Mouse (Mus musculus) stomach, embryonic 16.5 days (tissue): ENCODE results near the gene Ntf3. TPM values are rescaled to one million over a fixed set of nuclear protein-coding genes. Genes with fewer than 3 reads are reported as not detected.

Experiments used
- ATAC-seq: fragments of 200-750 bp; cut with Nextera tagmentation; 2 replicates; pipeline ENCODE4 v1.8.0; 2017; ENCODE audit warnings: moderate number of reproducible peaks, moderate TSS enrichment; ENCODE audit not compliant: insufficient read depth, low FRiP score
- H3K27ac ChIP-seq: fragments of 300-500 bp; sonication (generic); 2 replicates; pipeline ENCODE4 v1.5.1; 2014; ENCODE audit warnings: low read length
- H3K27me3 ChIP-seq: fragments of 300-500 bp; sonication (generic); 2 replicates; pipeline ENCODE4 v1.6.1; 2014; ENCODE audit warnings: low read length, control low read depth, mixed read lengths; ENCODE audit not compliant: control insufficient read depth, insufficient read depth
- H3K36me3 ChIP-seq: fragments of 300-500 bp; sonication (generic); 2 replicates; pipeline ENCODE4 v1.6.1; 2014; ENCODE audit warnings: low read length; ENCODE audit not compliant: control insufficient read depth, insufficient read depth
- H3K4me1 ChIP-seq: fragments of 300-500 bp; sonication (generic); 2 replicates; pipeline ENCODE4 v1.6.1; 2014; ENCODE audit warnings: low read length, control low read depth, mixed read lengths; ENCODE audit not compliant: control insufficient read depth, insufficient read depth
- H3K4me2 ChIP-seq: fragments of 300-500 bp; sonication (generic); 2 replicates; pipeline ENCODE4 v1.6.1; 2014; ENCODE audit warnings: low read depth, low read length, mixed read lengths
- H3K4me3 ChIP-seq: fragments of 300-500 bp; sonication (generic); replicated peaks from 2 replicates; pipeline ENCODE4 v1.5.1; 2014; ENCODE audit warnings: mild to moderate bottlenecking, low read length
- H3K9ac ChIP-seq: fragments of 300-500 bp; sonication (generic); 2 replicates; pipeline ENCODE4 v1.6.1; 2014; ENCODE audit warnings: low read length
- H3K9me3 ChIP-seq: fragments of 300-500 bp; sonication (generic); replicated peaks from 2 replicates; pipeline ENCODE4 v1.6.1; 2016; ENCODE audit warnings: low read length, control low read depth; ENCODE audit not compliant: control insufficient read depth
- WGBS: fragments of 180-500 bp; shearing (Covaris S2); extraction: QIAGEN DNeasy Blood & Tissue Kit; methylation state at CpG from one replicate; pipeline ENCODE4 v1.1.7; 2014; 5-methylcytosine and 5-hydroxymethylcytosine counted together
- polyA plus RNA-seq: library from polyadenylated mRNA; unstranded; fragments of >200 nt; fragmentation: Nextera tagmentation; extraction: Ambion mirVana; gene quantifications from 2 replicates; pipeline ENCODE4 v1.2.1, GENCODE M21; 2015

Ntf3 gene
- polyA plus RNA-seq, 1 experiment from 2014 or later = 9.0 TPM

GRCm38 (mm10) chr6:126162351-126162758 is 4.4 kb downstream of the Ntf3 start:
- WGBS = 9% methylated on average over 10 of the region's 10 CpGs
- Histone ChIP-seq H3K9me3 (0 out of 2 replicates have a peak, but pooled peaks cover 4% of the 10 kb centered on the region), H3K9ac (peak overlapping the region; percentile 64), H3K27me3 (peaks cover 6% of the 10 kb centered on the region; the same call in 1 of the 2 replicates), H3K27ac (no peak overlapping the region), H3K4me2 (peak overlapping the region; percentile 67), H3K36me3 (no peaks in the 10 kb centered on the region), H3K4me1 (peaks cover 27% of the 10 kb centered on the region), H3K4me3 (peak overlapping the region; percentile 49)
- ATAC-seq = no peak

- no peak for ATAC-seq
- H3K9me3 ChIP-seq = 0 out of 2 replicates have a peak, but pooled peaks cover 4% of the 10 kb centered on the region
- peak overlapping the region; percentile 67 for H3K4me2 ChIP-seq
- peaks cover 23% of the 10 kb centered on the region for H3K4me1 ChIP-seq
- H3K36me3 ChIP-seq = no peaks in the 10 kb centered on the region
- H3K27me3 ChIP-seq = peaks cover 6% of the 10 kb centered on the region; the same call in 1 of the 2 replicates
- H3K4me3 ChIP-seq = peak overlapping the region; percentile 49; the same call in 1 of the 2 replicates
- WGBS = 59% methylated on average over 8 of the region's 8 CpGs
- no peak overlapping the region for H3K9ac ChIP-seq
- H3K27ac ChIP-seq = no peak overlapping the region
Measured at GRCm38 (mm10) chr6:126161571-126162340, 5.0 kb downstream of the Ntf3 start.

- H3K4me1 ChIP-seq = peaks cover 20% of the 10 kb centered on the region
- WGBS = 60% methylated on average over 5 of the region's 5 CpGs
- H3K27ac ChIP-seq = no peak overlapping the region
Measured at GRCm38 (mm10) chr6:126160067-126160411, 6.7 kb downstream of the Ntf3 start.

GRCm38 (mm10) chr6:126159279-126160066 is 7.2 kb downstream of the Ntf3 start:
- no peak overlapping the region for H3K27ac ChIP-seq
- 81% methylated on average over 13 of the region's 13 CpGs for WGBS
- peaks cover 6% of the 10 kb centered on the region; the same call in 1 of the 2 replicates for H3K27me3 ChIP-seq
- H3K4me2 ChIP-seq = no peak overlapping the region
- H3K36me3 ChIP-seq = no peaks in the 10 kb centered on the region
- no peak overlapping the region for H3K9ac ChIP-seq
- no peak for ATAC-seq
- H3K9me3 ChIP-seq = 0 out of 2 replicates have a peak, but pooled peaks cover 4% of the 10 kb centered on the region
- H3K4me3 ChIP-seq = no peak overlapping the region
- peaks cover 20% of the 10 kb centered on the region for H3K4me1 ChIP-seq

More at GRCm38 (mm10) chr6:126160067-126160411, 6.7 kb downstream of the Ntf3 start:
- H3K9me3 ChIP-seq = 0 out of 2 replicates have a peak, but pooled peaks cover 4% of the 10 kb centered on the region
- peaks cover 6% of the 10 kb centered on the region; the same call in 1 of the 2 replicates for H3K27me3 ChIP-seq
- H3K9ac ChIP-seq = no peak overlapping the region
- H3K4me3 ChIP-seq = no peak overlapping the region
- no peak for ATAC-seq
- no peak overlapping the region for H3K4me2 ChIP-seq
- no peaks in the 10 kb centered on the region for H3K36me3 ChIP-seq

- no peak overlapping the region for H3K4me3 ChIP-seq
- H3K36me3 ChIP-seq = no peaks in the 10 kb centered on the region
- H3K27ac ChIP-seq = no peak overlapping the region
- WGBS = 86% methylated on average over 2 of the region's 2 CpGs
- no peak for ATAC-seq
- no peaks in the 10 kb centered on the region for H3K27me3 ChIP-seq
- 0 out of 2 replicates have a peak, but pooled peaks cover 2% of the 10 kb centered on the region for H3K4me1 ChIP-seq
- H3K9ac ChIP-seq = no peak overlapping the region
- 0 out of 2 replicates have a peak, but pooled peaks cover 4% of the 10 kb centered on the region for H3K9me3 ChIP-seq
- no peak overlapping the region for H3K4me2 ChIP-seq
Measured at GRCm38 (mm10) chr6:126155928-126156327, 10.8 kb downstream of the Ntf3 start.

- no peak overlapping the region for H3K9ac ChIP-seq
- no peaks in the 10 kb centered on the region for H3K36me3 ChIP-seq
- ATAC-seq = no peak
- 33% methylated on average over 8 of the region's 8 CpGs for WGBS
- H3K27me3 ChIP-seq = no peaks in the 10 kb centered on the region
- no peak overlapping the region for H3K27ac ChIP-seq
- H3K4me2 ChIP-seq = no peak overlapping the region
- 0 out of 2 replicates have a peak, but pooled peaks cover 2% of the 10 kb centered on the region for H3K4me1 ChIP-seq
- H3K4me3 ChIP-seq = no peak overlapping the region
- H3K9me3 ChIP-seq = 0 out of 2 replicates have a peak, but pooled peaks cover 4% of the 10 kb centered on the region
Measured at GRCm38 (mm10) chr6:126154372-126154982, 12.2 kb downstream of the Ntf3 start.

GRCm38 (mm10) chr6:126153154-126153553 is 13.6 kb downstream of the Ntf3 start:
- H3K4me2 ChIP-seq = no peak overlapping the region
- no peaks in the 10 kb centered on the region for H3K9me3 ChIP-seq
- no peak overlapping the region for H3K9ac ChIP-seq
- H3K4me3 ChIP-seq = no peak overlapping the region
- H3K4me1 ChIP-seq = no peaks in the 10 kb centered on the region
- H3K27me3 ChIP-seq = no peaks in the 10 kb centered on the region
- no peak for ATAC-seq
- no peak overlapping the region for H3K27ac ChIP-seq
- no peaks in the 10 kb centered on the region for H3K36me3 ChIP-seq
- 64% methylated on average over 2 of the region's 2 CpGs for WGBS

GRCm38 (mm10) chr6:126143659-126144058 is 23.1 kb downstream of the Ntf3 start:
- Histone ChIP-seq H3K4me3 (no peak overlapping the region), H3K27me3 (no peaks in the 10 kb centered on the region), H3K4me1 (peaks cover 28% of the 10 kb centered on the region), H3K36me3 (no peaks in the 10 kb centered on the region), H3K9me3 (no peaks in the 10 kb centered on the region), H3K4me2 (no peak overlapping the region), H3K27ac (no peak overlapping the region), H3K9ac (no peak overlapping the region)
- 49% methylated on average over 5 of the region's 5 CpGs for WGBS
- no peak for ATAC-seq
